Mouse (Mus musculus): Measurements from ENCODE around the gene Nmnat3. TPM values are rescaled to one million over a fixed set of nuclear protein-coding genes. Genes with fewer than 3 reads are reported as not detected.
A peak's percentile ranks its signal among the peaks of the same experiment; 100 is the strongest.

The Nmnat3 gene
- total RNA-seq, 2 experiments from 2014 or later, result 12.5 to 14.5 TPM

GRCm38 (mm10) chr9:98421903-98422302 lies 134.7 kb downstream of the Nmnat3 start:
- no peak for DNase-seq

- DNase-seq, result no peak
These were observed 135.4 kb downstream of the Nmnat3 start, which contains the start of gene Rbp1 for GRCm38 (mm10) chr9:98422656-98423055. Gene Rbp1 (plus strand): TSS chr9:98422961.

- DNase-seq, result no peak
These were observed 136.5 kb downstream of the Nmnat3 start for GRCm38 (mm10) chr9:98423691-98424090.

- no peak for DNase-seq
These were observed 137.1 kb downstream of the Nmnat3 start for GRCm38 (mm10) chr9:98424291-98424690.

- DNase-seq, result peak; percentile 63
These were observed 137.5 kb downstream of the Nmnat3 start for GRCm38 (mm10) chr9:98424725-98425210.

GRCm38 (mm10) chr9:98425351-98425880 lies 138.2 kb downstream of the Nmnat3 start:
- no peak for DNase-seq

GRCm38 (mm10) chr9:98427906-98428517 lies 140.8 kb downstream of the Nmnat3 start:
- DNase-seq, result no peak

- DNase-seq, result peak; percentile 19
These were observed 141.5 kb downstream of the Nmnat3 start for GRCm38 (mm10) chr9:98428783-98429182.

- peak; percentile 36 for DNase-seq
These were observed 142.6 kb downstream of the Nmnat3 start for GRCm38 (mm10) chr9:98429806-98430205.

- DNase-seq, result no peak
These were observed 143.3 kb downstream of the Nmnat3 start for GRCm38 (mm10) chr9:98430528-98430927.

- DNase-seq, result no peak
These were observed 145.8 kb downstream of the Nmnat3 start for GRCm38 (mm10) chr9:98433021-98433420.

- DNase-seq, result no peak
These were observed 146.8 kb downstream of the Nmnat3 start for GRCm38 (mm10) chr9:98433956-98434588.

- DNase-seq, result no peak
These were observed 150.6 kb downstream of the Nmnat3 start for GRCm38 (mm10) chr9:98437819-98438218.

GRCm38 (mm10) chr9:98439091-98439490 lies 151.9 kb downstream of the Nmnat3 start:
- no peak for DNase-seq

GRCm38 (mm10) chr9:98442638-98443037 lies 155.4 kb downstream of the Nmnat3 start:
- peak; percentile 65 for DNase-seq

GRCm38 (mm10) chr9:98445359-98446149 lies 158.3 kb downstream of the Nmnat3 start:
- no peak for DNase-seq

GRCm38 (mm10) chr9:98450976-98451375 lies 163.7 kb downstream of the Nmnat3 start:
- DNase-seq, result no peak

GRCm38 (mm10) chr9:98466709-98467108 lies 179.5 kb downstream of the Nmnat3 start:
- no peak for DNase-seq
